Mouse (Mus musculus) limb, embryonic 11.5 days (tissue): ENCODE data around the gene Tufm. TPM values are rescaled to one million over a fixed set of nuclear protein-coding genes. Genes with fewer than 3 reads are reported as not detected.

Source experiments
- ATAC-seq: fragments of 200-750 bp; cut with Nextera tagmentation; 2 replicates; pipeline ENCODE4 v1.8.0; 2017; ENCODE audit warnings: low read depth; ENCODE audit not compliant: insufficient number of reproducible peaks, low FRiP score, low TSS enrichment
- DNase-seq: peaks from one replicate; pipeline ENCODE4 v3.0.0-alpha.2; 2015; ENCODE audit warnings: low spot score
- H3K27ac ChIP-seq: fragments of 300-500 bp; sonication (generic); replicated peaks from 2 replicates; pipeline ENCODE4 v1.5.1; 2014; ENCODE audit warnings: low read depth, mild to moderate bottlenecking, low read length
- H3K27me3 ChIP-seq: fragments of 300-500 bp; sonication (generic); 2 replicates; pipeline ENCODE4 v1.6.1; 2014; ENCODE audit warnings: mild to moderate bottlenecking, low read length, mixed read lengths; ENCODE audit not compliant: control insufficient read depth, insufficient read depth
- H3K36me3 ChIP-seq: fragments of 300-500 bp; sonication (generic); 2 replicates; pipeline ENCODE4 v1.6.1; 2014; ENCODE audit warnings: mild to moderate bottlenecking, low read length, moderate library complexity, mixed read lengths; ENCODE audit not compliant: control insufficient read depth, insufficient read depth
- H3K4me1 ChIP-seq: fragments of 300-500 bp; sonication (generic); 2 replicates; pipeline ENCODE4 v1.6.1; 2014; ENCODE audit warnings: low read length, mixed read lengths; ENCODE audit not compliant: control insufficient read depth, insufficient read depth
- H3K4me2 ChIP-seq: fragments of 300-500 bp; sonication (generic); 2 replicates; pipeline ENCODE4 v1.6.1; 2014; ENCODE audit warnings: low read depth, mild to moderate bottlenecking, moderate library complexity; ENCODE audit not compliant: severe bottlenecking
- H3K4me3 ChIP-seq: fragments of 300-500 bp; sonication (generic); 2 replicates; pipeline ENCODE4 v1.5.1; 2014; ENCODE audit warnings: low read depth, low read length
- H3K9ac ChIP-seq: fragments of 300-500 bp; sonication (generic); 2 replicates; pipeline ENCODE4 v1.6.1; 2014; ENCODE audit warnings: mild to moderate bottlenecking, low read length
- H3K9me3 ChIP-seq: fragments of 300-500 bp; sonication (generic); 2 replicates; pipeline ENCODE4 v1.6.1; 2016; ENCODE audit warnings: low read length; ENCODE audit not compliant: control insufficient read depth
- WGBS: fragments of 180-500 bp; shearing (Covaris S2); extraction: QIAGEN DNeasy Blood & Tissue Kit; methylation state at CpG from one replicate; pipeline ENCODE4 v1.1.7; 2014; 5-methylcytosine and 5-hydroxymethylcytosine counted together
- polyA plus RNA-seq: library from polyadenylated mRNA; unstranded; fragments of >200 nt; fragmentation: Nextera tagmentation; extraction: Ambion mirVana; gene quantifications from 2 replicates; pipeline ENCODE4 v1.2.1, GENCODE M21; 2014

The Tufm gene
- polyA plus RNA-seq, 1 experiment from 2014 or later, result 165 TPM

DNA sequence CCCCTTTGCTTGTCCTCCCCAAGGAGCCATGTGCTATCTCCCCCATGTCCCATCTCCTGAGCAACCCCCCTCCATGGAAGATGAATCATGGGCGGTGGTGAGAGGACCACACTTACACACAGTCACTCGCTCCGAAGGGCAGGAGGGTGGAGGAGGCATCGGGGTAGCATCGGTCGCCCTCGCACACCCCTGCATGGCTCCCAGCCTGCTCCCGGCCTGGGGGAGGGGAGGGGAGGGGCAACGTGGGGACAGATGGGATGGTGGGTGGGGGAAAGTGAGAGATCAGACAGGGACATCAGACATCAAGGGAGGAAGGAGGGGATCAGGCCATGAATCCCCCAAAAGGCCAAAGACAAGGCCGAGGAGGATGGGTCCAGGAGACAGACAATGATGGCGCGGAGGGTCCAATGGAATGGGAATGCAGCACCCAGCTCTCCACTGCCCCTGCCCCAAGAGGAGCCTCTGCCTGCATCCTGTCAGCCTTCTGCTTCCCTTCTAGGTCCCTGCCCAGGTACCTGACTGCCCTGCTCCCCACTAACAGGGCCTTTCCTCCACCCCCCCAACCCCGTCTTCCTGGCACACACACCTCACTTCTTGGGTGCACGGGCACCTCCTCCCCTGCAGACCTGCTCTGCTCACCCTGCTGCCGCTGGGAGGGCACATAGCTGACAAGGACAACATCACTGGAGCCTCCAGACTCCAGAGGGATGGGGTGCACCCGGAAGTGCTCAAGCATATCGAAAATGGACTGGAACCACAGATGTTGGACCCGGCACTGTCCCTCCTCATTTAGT is 19.1 kb upstream of the Tufm start:
- 89% methylated on average over 18 of the region's 18 CpGs for WGBS

DNA sequence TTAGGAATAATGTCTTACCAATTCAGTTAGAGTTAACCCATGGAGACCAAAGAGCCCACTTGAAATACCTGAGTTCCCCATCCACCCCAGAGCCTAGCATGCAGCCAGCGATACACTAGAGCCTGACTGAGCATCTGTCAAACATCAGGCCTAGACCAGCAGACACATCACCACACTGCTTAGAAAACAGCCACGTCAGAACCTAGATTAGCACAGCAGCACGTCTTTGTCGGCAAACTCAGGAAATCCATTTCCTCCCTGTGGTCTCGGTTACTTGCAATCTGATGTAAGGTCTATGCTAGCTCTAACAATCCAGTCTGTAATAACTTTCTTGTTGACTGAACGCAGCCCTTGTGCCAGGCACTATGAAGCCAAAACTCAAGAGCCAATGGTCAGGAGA is 17.1 kb upstream of the Tufm start:
- H3K9ac ChIP-seq, result no peak overlapping the region
- peaks cover 6% of the 10 kb centered on the region for H3K4me1 ChIP-seq
- H3K9me3 ChIP-seq, result no peaks in the 10 kb centered on the region
- H3K4me2 ChIP-seq, result no peak overlapping the region
- ATAC-seq, result no peak
- WGBS, result 85% methylated on average over 6 of the region's 6 CpGs
- H3K27ac ChIP-seq, result no peak overlapping the region
- no peaks in the 10 kb centered on the region for H3K27me3 ChIP-seq
- no peak overlapping the region for H3K4me3 ChIP-seq
- peaks cover 24% of the 10 kb centered on the region for H3K36me3 ChIP-seq
- no peak for DNase-seq

More for the DNA sequence above, 19.1 kb upstream of the Tufm start:
- Histone ChIP-seq H3K9ac (no peak overlapping the region; the same call in 1 of the 2 replicates), H3K4me2 (no peak overlapping the region), H3K9me3 (no peaks in the 10 kb centered on the region), H3K27ac (no peak overlapping the region), H3K36me3 (peaks cover 24% of the 10 kb centered on the region), H3K27me3 (no peaks in the 10 kb centered on the region), H3K4me1 (peaks cover under 1% of the 10 kb centered on the region), H3K4me3 (no peak overlapping the region)
- no peak for ATAC-seq
- DNase-seq, result no peak

DNA sequence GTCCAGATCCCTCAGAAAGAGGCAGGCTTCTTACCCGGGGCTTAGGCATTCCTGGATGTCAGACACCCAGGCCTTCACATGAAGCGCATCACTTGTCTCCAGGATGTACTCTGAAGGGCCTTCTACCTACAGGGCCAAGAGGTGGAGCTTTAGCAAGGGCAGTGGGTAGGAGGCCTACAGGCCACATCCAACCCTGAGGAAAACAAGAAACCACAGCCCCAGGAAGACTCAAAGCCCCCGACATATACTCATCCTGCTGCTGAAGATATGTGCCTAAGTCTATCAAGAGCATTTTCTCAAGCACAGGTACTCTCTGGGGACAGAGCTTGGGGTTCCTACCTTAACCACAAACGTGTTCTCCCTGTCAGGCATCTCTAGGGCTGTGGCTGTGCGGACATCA is 15.8 kb upstream of the Tufm start:
- Histone ChIP-seq H3K4me2 (no peak overlapping the region), H3K27ac (no peak overlapping the region), H3K36me3 (peaks cover 24% of the 10 kb centered on the region), H3K4me3 (no peak overlapping the region), H3K9me3 (no peaks in the 10 kb centered on the region), H3K9ac (no peak overlapping the region), H3K27me3 (no peaks in the 10 kb centered on the region), H3K4me1 (peaks cover 6% of the 10 kb centered on the region)
- DNase-seq (no peak), ATAC-seq (no peak)
- WGBS, result 95% methylated on average over 5 of the region's 5 CpGs

DNA sequence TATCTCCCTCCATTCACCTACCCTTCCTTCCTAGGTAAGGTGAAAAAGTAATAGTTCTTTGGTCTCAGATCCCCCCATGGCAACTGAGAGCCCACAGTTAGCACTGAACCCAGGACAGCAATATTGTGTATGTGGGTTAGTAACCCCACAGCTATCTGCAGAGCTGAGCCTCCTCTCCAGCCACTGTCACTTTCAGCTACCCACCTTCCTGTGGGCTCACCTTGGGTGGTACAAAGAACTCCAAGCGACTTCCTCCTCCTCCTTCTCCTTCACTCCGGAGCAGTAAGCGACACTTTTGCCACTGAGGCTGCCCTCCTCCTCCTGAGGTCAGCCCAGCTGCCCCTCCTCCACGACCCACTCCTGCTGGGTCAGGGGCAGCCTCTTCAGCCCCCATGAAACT is 15.3 kb upstream of the Tufm start:
- Histone ChIP-seq H3K9me3 (no peaks in the 10 kb centered on the region), H3K4me3 (no peak overlapping the region), H3K27ac (no peak overlapping the region), H3K36me3 (peaks cover 24% of the 10 kb centered on the region), H3K9ac (no peak overlapping the region), H3K4me2 (no peak overlapping the region), H3K4me1 (peaks cover 6% of the 10 kb centered on the region), H3K27me3 (no peaks in the 10 kb centered on the region)
- WGBS, result 86% methylated on average over 4 of the region's 4 CpGs
- ATAC-seq, result no peak
- DNase-seq, result no peak

DNA sequence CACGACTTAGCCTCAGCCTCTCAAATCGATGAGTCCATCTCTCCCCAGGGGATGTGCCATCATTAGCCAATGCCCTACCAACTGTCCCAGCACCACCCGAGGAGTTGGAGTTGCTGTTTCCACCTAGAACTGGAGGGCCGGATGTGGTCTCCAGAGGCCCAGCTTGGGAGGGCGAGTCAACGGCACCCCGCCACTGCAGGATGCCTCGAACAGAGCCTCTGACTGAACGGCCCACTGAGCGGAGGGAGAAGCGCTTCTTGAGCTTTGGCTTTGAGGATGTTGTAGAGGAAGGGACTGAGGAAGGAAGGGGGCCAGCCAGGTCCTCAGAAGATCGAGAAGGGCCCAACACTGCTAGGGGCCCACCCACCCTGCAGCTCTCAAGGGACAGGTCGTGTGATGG is 14.9 kb upstream of the Tufm start:
- H3K9ac ChIP-seq, result no peak overlapping the region
- 90% methylated on average over 13 of the region's 13 CpGs for WGBS

DNA sequence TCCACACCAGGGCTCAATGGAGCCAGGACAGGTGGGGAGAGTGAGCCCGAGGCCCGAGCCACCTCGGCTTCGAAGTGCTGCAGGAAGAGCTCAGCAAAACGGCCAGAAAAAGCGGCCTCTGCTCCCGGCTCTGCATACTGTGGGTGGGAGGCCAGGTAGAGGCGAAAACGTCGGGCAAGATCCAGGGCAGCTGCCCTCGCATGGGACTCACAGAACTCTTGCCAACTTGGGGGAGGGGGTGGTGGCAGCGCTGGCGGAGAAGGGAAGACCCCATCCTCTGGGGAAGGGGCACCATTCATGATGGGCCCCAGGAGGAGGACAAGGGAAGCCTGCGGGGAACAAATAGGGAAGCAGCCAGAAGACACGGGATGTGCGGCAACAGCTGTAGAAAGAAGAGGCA is 14.4 kb upstream of the Tufm start:
- DNase-seq, result no peak
- no peak overlapping the region for H3K27ac ChIP-seq
- no peaks in the 10 kb centered on the region for H3K27me3 ChIP-seq
- ATAC-seq, result no peak
- peaks cover 6% of the 10 kb centered on the region for H3K4me1 ChIP-seq
- no peak overlapping the region for H3K9ac ChIP-seq
- peaks cover 20% of the 10 kb centered on the region for H3K36me3 ChIP-seq
- no peak overlapping the region for H3K4me2 ChIP-seq
- no peak overlapping the region for H3K4me3 ChIP-seq
- no peaks in the 10 kb centered on the region for H3K9me3 ChIP-seq
- WGBS, result 92% methylated on average over 16 of the region's 16 CpGs

More for the DNA sequence above, 14.9 kb upstream of the Tufm start:
- no peak overlapping the region for H3K4me3 ChIP-seq
- no peaks in the 10 kb centered on the region for H3K27me3 ChIP-seq
- H3K9me3 ChIP-seq, result no peaks in the 10 kb centered on the region
- H3K4me1 ChIP-seq, result peaks cover 6% of the 10 kb centered on the region
- DNase-seq (no peak), ATAC-seq (no peak)
- H3K4me2 ChIP-seq, result no peak overlapping the region
- no peak overlapping the region for H3K27ac ChIP-seq
- H3K36me3 ChIP-seq, result peaks cover 24% of the 10 kb centered on the region

DNA sequence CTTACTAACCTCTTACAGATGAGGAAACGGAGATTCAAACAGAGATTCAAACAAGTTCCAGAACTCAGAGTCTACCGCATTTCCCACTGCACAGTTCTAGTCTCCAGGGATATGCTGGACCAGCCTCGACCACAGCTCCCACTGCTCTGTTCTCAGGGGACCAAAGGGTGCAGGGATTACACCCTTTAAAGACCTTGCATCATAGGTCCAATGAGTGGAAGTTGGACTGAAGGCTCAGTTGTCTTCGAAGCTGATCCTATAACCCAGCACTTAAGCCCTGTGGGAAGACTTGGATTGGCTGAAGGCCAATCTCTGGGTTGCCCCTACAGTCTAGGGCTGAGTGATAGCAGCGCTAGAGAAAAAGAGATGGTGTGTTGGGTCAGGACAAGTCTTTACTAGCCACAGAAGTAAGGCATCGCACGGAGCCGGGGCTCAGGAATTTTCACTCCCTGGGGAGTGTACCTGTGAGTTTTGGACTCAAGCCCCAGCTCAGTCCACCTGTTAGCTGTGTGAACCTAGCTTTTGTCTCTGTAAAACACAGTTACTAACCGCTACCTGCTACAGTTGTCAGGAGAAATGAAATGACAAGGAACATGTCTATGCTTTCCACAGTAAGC is 13.6 kb upstream of the Tufm start:
- DNase-seq (no peak), ATAC-seq (no peak)
- Histone ChIP-seq H3K4me1 (peaks cover 6% of the 10 kb centered on the region), H3K9ac (peak overlapping the region; percentile 80; the same call in 1 of the 2 replicates), H3K4me2 (peak overlapping the region; percentile 74), H3K36me3 (peaks cover 14% of the 10 kb centered on the region), H3K4me3 (peak overlapping the region; percentile 70; the same call in 1 of the 2 replicates), H3K27me3 (no peaks in the 10 kb centered on the region), H3K27ac (no peak overlapping the region), H3K9me3 (no peaks in the 10 kb centered on the region)
- WGBS, result 93% methylated on average over 9 of the region's 9 CpGs

DNA sequence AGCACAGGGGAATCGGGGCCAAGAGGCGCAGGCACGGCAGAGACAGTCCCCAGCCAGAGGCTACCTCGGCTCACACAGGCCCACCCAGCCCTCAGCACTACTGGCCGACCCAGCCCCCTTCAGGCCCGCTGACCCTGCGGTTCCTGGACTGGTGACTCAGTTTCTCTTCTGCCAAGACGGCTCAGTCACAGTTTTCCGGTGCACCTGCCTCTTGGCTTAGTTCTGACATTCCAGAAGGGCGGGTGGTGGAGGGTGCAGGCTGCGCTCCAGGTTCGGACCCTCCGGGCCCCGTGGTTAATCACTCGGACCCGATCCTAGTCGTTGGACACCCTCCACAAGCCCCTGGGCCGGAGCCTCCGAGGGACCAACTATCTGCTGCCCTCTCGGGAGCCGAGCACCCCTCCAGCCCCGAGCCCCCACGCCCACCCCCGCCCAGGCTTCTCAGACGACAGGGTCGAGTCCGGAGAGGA is 12.6 kb upstream of the Tufm start:
- Histone ChIP-seq H3K27ac (no peak overlapping the region), H3K27me3 (no peaks in the 10 kb centered on the region), H3K4me2 (peak overlapping the region; percentile 74), H3K36me3 (peaks cover 8% of the 10 kb centered on the region; the same call in 1 of the 2 replicates), H3K4me1 (peaks cover 6% of the 10 kb centered on the region), H3K4me3 (peak overlapping the region; percentile 70), H3K9me3 (no peaks in the 10 kb centered on the region), H3K9ac (peak overlapping the region; percentile 80)
- DNase-seq (no peak), ATAC-seq (peak; percentile 60)
- WGBS, result 1% methylated on average over 27 of the region's 27 CpGs
